Mouse (Mus musculus) kidney, embryonic 16.5 days (tissue): ENCODE measurements around the gene Smg6. TPM values are rescaled to one million over a fixed set of nuclear protein-coding genes. Genes with fewer than 3 reads are reported as not detected.

ENCODE experiments used
- ATAC-seq: fragments of 200-750 bp; cut with Nextera tagmentation; 2 replicates; pipeline ENCODE4 v1.8.0; 2017; ENCODE audit warnings: moderate TSS enrichment; ENCODE audit not compliant: low FRiP score, low TSS enrichment
- H3K27ac ChIP-seq: fragments of 300-500 bp; sonication (generic); 2 replicates; pipeline ENCODE4 v1.5.1; 2014; ENCODE audit warnings: low read length
- H3K27me3 ChIP-seq: fragments of 300-500 bp; sonication (generic); 2 replicates; pipeline ENCODE4 v1.6.1; 2014; ENCODE audit warnings: low read length, control low read depth, mixed read lengths; ENCODE audit not compliant: insufficient read depth
- H3K36me3 ChIP-seq: fragments of 300-500 bp; sonication (generic); 2 replicates; pipeline ENCODE4 v1.6.1; 2014; ENCODE audit warnings: low read length, control low read depth, mixed read lengths; ENCODE audit not compliant: insufficient read depth
- H3K4me1 ChIP-seq: fragments of 300-500 bp; sonication (generic); 2 replicates; pipeline ENCODE4 v1.6.1; 2014; ENCODE audit warnings: low read length, control low read depth, mixed read lengths; ENCODE audit not compliant: insufficient read depth
- H3K4me2 ChIP-seq: fragments of 300-500 bp; sonication (generic); replicated peaks from 2 replicates; pipeline ENCODE4 v1.6.1; 2014; ENCODE audit warnings: low read depth, low read length
- H3K4me3 ChIP-seq: fragments of 300-500 bp; sonication (generic); 2 replicates; pipeline ENCODE4 v1.5.1; 2014; ENCODE audit warnings: mild to moderate bottlenecking, low read length
- H3K9ac ChIP-seq: fragments of 300-500 bp; sonication (generic); replicated peaks from 2 replicates; pipeline ENCODE4 v1.6.1; 2014; ENCODE audit warnings: low read length
- H3K9me3 ChIP-seq: fragments of 300-500 bp; sonication (generic); 2 replicates; pipeline ENCODE4 v1.6.1; 2016; ENCODE audit warnings: low read length, control low read depth
- WGBS: fragments of 180-500 bp; shearing (Covaris S2); extraction: QIAGEN DNeasy Blood & Tissue Kit; methylation state at CpG from one replicate; pipeline ENCODE4 v1.1.7; 2014; 5-methylcytosine and 5-hydroxymethylcytosine counted together
- polyA plus RNA-seq: library from polyadenylated mRNA; unstranded; fragments of >200 nt; fragmentation: Nextera tagmentation; extraction: Ambion mirVana; gene quantifications from 2 replicates; pipeline ENCODE4 v1.2.1, GENCODE M21; 2015

Smg6 gene
- polyA plus RNA-seq, 1 experiment from 2014 or later, result 17.9 TPM

- ATAC-seq, result no peak
- no peak overlapping the region for H3K4me3 ChIP-seq
- peaks cover 44% of the 10 kb centered on the region for H3K4me1 ChIP-seq
- no peak overlapping the region for H3K4me2 ChIP-seq
- H3K27me3 ChIP-seq, result no peaks in the 10 kb centered on the region
- peak overlapping the region; percentile 61 for H3K27ac ChIP-seq
- H3K9ac ChIP-seq, result 0 out of 2 replicates have a peak overlapping the region, but pooled peaks have one; percentile 19
- WGBS, result 61% methylated on average over 6 of the region's 6 CpGs
- no peaks in the 10 kb centered on the region for H3K9me3 ChIP-seq
- H3K36me3 ChIP-seq, result peaks cover 17% of the 10 kb centered on the region
Observed at GRCm38 (mm10) chr11:75155985-75156384, 230.4 kb downstream of the Smg6 start.

- 66% methylated on average over 5 of the region's 5 CpGs for WGBS
- Histone ChIP-seq H3K9me3 (no peaks in the 10 kb centered on the region), H3K27ac (peak overlapping the region; percentile 61), H3K36me3 (peaks cover 16% of the 10 kb centered on the region), H3K9ac (no peak overlapping the region), H3K4me3 (no peak overlapping the region), H3K27me3 (no peaks in the 10 kb centered on the region), H3K4me1 (peaks cover 45% of the 10 kb centered on the region), H3K4me2 (no peak overlapping the region)
- ATAC-seq, result no peak
Observed at GRCm38 (mm10) chr11:75156416-75156815, 230.8 kb downstream of the Smg6 start.

GRCm38 (mm10) chr11:75157037-75157436 lies 231.4 kb downstream of the Smg6 start:
- Histone ChIP-seq H3K4me3 (no peak overlapping the region), H3K4me1 (peaks cover 51% of the 10 kb centered on the region), H3K36me3 (peaks cover 19% of the 10 kb centered on the region), H3K9ac (no peak overlapping the region), H3K4me2 (no peak overlapping the region), H3K9me3 (no peaks in the 10 kb centered on the region), H3K27me3 (no peaks in the 10 kb centered on the region), H3K27ac (peak overlapping the region; percentile 79; the same call in 1 of the 2 replicates)
- WGBS, result 47% methylated on average over 4 of the region's 4 CpGs
- ATAC-seq, result no peak

GRCm38 (mm10) chr11:75157901-75158300 lies 232.3 kb downstream of the Smg6 start:
- Histone ChIP-seq H3K27me3 (no peaks in the 10 kb centered on the region), H3K36me3 (peaks cover 26% of the 10 kb centered on the region), H3K9ac (no peak overlapping the region), H3K4me2 (no peak overlapping the region), H3K4me3 (no peak overlapping the region), H3K27ac (peak overlapping the region; percentile 79), H3K9me3 (no peaks in the 10 kb centered on the region), H3K4me1 (peaks cover 51% of the 10 kb centered on the region)
- 21% methylated on average over 2 of the region's 2 CpGs for WGBS
- ATAC-seq, result 0 out of 2 replicates have a peak, but pooled peaks have one; percentile 22

- Histone ChIP-seq H3K27me3 (no peaks in the 10 kb centered on the region), H3K4me3 (no peak overlapping the region), H3K9ac (0 out of 2 replicates have a peak overlapping the region, but pooled peaks have one; percentile 33), H3K4me1 (peaks cover 50% of the 10 kb centered on the region), H3K36me3 (peaks cover 31% of the 10 kb centered on the region), H3K4me2 (no peak overlapping the region), H3K27ac (peak overlapping the region; percentile 79), H3K9me3 (no peaks in the 10 kb centered on the region)
- 75% methylated on average over 14 of the region's 14 CpGs for WGBS
- no peak for ATAC-seq
Observed at GRCm38 (mm10) chr11:75158432-75158831, 232.8 kb downstream of the Smg6 start.

- Histone ChIP-seq H3K9ac (no peak overlapping the region), H3K9me3 (no peaks in the 10 kb centered on the region), H3K27ac (peak overlapping the region; percentile 79; the same call in 1 of the 2 replicates), H3K4me1 (peaks cover 49% of the 10 kb centered on the region), H3K36me3 (peaks cover 35% of the 10 kb centered on the region), H3K4me3 (no peak overlapping the region), H3K27me3 (peaks cover 6% of the 10 kb centered on the region; the same call in 1 of the 2 replicates), H3K4me2 (no peak overlapping the region)
- ATAC-seq, result no peak
- 47% methylated on average over 2 of the region's 2 CpGs for WGBS
Observed at GRCm38 (mm10) chr11:75159564-75159963, 233.9 kb downstream of the Smg6 start.

GRCm38 (mm10) chr11:75160954-75161353 lies 235.3 kb downstream of the Smg6 start:
- Histone ChIP-seq H3K4me2 (no peak overlapping the region), H3K9me3 (no peaks in the 10 kb centered on the region), H3K36me3 (peaks cover 37% of the 10 kb centered on the region), H3K4me3 (no peak overlapping the region), H3K9ac (no peak overlapping the region), H3K27ac (peak overlapping the region; percentile 79), H3K27me3 (peaks cover 17% of the 10 kb centered on the region), H3K4me1 (peaks cover 49% of the 10 kb centered on the region)
- ATAC-seq, result no peak
- 76% methylated on average over 7 of the region's 7 CpGs for whole genome bisulfite sequencing

GRCm38 (mm10) chr11:75161417-75162008 lies 235.9 kb downstream of the Smg6 start:
- peaks cover 49% of the 10 kb centered on the region for H3K4me1 ChIP-seq
- H3K4me3 ChIP-seq, result no peak overlapping the region
- H3K9ac ChIP-seq, result peak overlapping the region; percentile 30
- H3K36me3 ChIP-seq, result peaks cover 40% of the 10 kb centered on the region
- H3K9me3 ChIP-seq, result no peaks in the 10 kb centered on the region
- H3K27ac ChIP-seq, result peak overlapping the region; percentile 79
- ATAC-seq, result no peak
- H3K27me3 ChIP-seq, result peaks cover 23% of the 10 kb centered on the region
- WGBS, result 63% methylated on average over 4 of the region's 4 CpGs
- no peak overlapping the region for H3K4me2 ChIP-seq

GRCm38 (mm10) chr11:75162591-75163080 lies 237.0 kb downstream of the Smg6 start:
- Histone ChIP-seq H3K36me3 (peaks cover 40% of the 10 kb centered on the region), H3K9ac (0 out of 2 replicates have a peak overlapping the region, but pooled peaks have one; percentile 29), H3K4me2 (peak overlapping the region; percentile 90), H3K9me3 (no peaks in the 10 kb centered on the region), H3K4me3 (no peak overlapping the region), H3K27ac (peak overlapping the region; percentile 92), H3K27me3 (peaks cover 30% of the 10 kb centered on the region), H3K4me1 (peaks cover 50% of the 10 kb centered on the region)
- no peak for ATAC-seq
- 74% methylated on average over 12 of the region's 12 CpGs for WGBS

- Histone ChIP-seq H3K36me3 (peaks cover 40% of the 10 kb centered on the region), H3K4me1 (peaks cover 49% of the 10 kb centered on the region), H3K9me3 (no peaks in the 10 kb centered on the region), H3K4me3 (peak overlapping the region; percentile 76), H3K27ac (peak overlapping the region; percentile 92), H3K4me2 (peak overlapping the region; percentile 90), H3K27me3 (peaks cover 33% of the 10 kb centered on the region), H3K9ac (peak overlapping the region; percentile 53)
- WGBS, result 63% methylated on average over 6 of the region's 6 CpGs
- no peak for ATAC-seq
Observed at GRCm38 (mm10) chr11:75163379-75163778, 237.8 kb downstream of the Smg6 start.
